Mouse (Mus musculus) C2C12 (cell line): ENCODE results near the gene Cks1b.

Experiments used
- CEBPB ChIP-seq: IDR thresholded peaks from one replicate; pipeline ENCODE4 v1.6.1; 2011; ENCODE audit warnings: low read depth, mild to moderate bottlenecking, control low read depth, moderate library complexity
- CTCF ChIP-seq: IDR thresholded peaks from one replicate; pipeline ENCODE4 v1.5.1; 2011; ENCODE audit not compliant: control insufficient read depth, insufficient read depth, insufficient read length
- FOSL1 ChIP-seq: IDR thresholded peaks from one replicate; pipeline ENCODE4 v1.8.0; 2011; ENCODE audit warnings: mild to moderate bottlenecking, low read length; ENCODE audit not compliant: poor library complexity, insufficient read depth, severe bottlenecking
- MAX ChIP-seq: IDR thresholded peaks from one replicate; pipeline ENCODE4 v1.6.1; 2011; ENCODE audit warnings: mild to moderate bottlenecking, control low read depth
- MYOD1 ChIP-seq: IDR thresholded peaks from one replicate; pipeline ENCODE4 v1.6.1; 2011; ENCODE audit warnings: low read depth; ENCODE audit not compliant: control insufficient read depth, insufficient read length
- MYOG ChIP-seq: IDR thresholded peaks from one replicate; pipeline ENCODE4 v1.6.1; 2011; ENCODE audit not compliant: control insufficient read depth, insufficient read length; ENCODE audit errors: extremely low read depth
- USF1 ChIP-seq: IDR thresholded peaks from one replicate; pipeline ENCODE4 v1.6.1; 2011; ENCODE audit warnings: low read depth, mild to moderate bottlenecking, control low read depth, moderate library complexity

GRCm38 (mm10) chr3:89410864-89411263 lies 7.3 kb downstream of the Cks1b start:
- no peak for TF ChIP-seq CTCF
- TF ChIP-seq CEBPB, result no peak
- TF ChIP-seq MYOG, result no peak
- no peak for TF ChIP-seq MAX
- no peak for TF ChIP-seq USF1
- no peak for TF ChIP-seq FOSL1
- no peak for TF ChIP-seq MYOD1
